31 mouse cellular contexts compared by ENCODE assay signal in the genomic region with DNA sequence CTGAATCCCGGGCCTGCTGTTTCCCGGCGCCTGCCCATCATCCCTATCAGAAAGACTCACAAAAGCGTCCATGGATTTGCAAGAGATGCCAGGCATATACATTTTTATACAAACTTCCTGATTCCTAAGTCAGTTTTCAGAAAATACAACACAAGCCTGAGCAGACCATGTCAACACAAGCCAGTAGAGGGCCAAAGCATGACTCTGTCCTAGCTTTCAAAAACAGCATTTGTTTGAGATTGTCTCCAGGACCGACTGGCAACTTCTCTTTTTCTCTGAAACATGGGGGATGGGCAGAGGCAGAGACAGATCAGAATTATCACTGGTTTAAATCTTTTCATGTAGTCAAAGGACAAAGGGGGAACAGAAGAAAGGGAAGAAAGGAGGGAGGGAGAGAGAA. TPM values are rescaled to one million over a fixed set of nuclear protein-coding genes. Genes with fewer than 3 reads are reported as not detected.
A peak's percentile ranks its signal among the peaks of the same experiment; 100 is the strongest.
DNase-seq lines count a peak whose midpoint lies in the region; ATAC-seq and TF ChIP-seq lines count a peak whose summit lies in the region.
"Had no signal": no experiment of that assay in that cellular context is flagged by ENCODE, and none has a peak within 500 bp of the region (broad histone marks: within the 10 kb centered on the region; RNA-seq: fewer than 3 reads in every experiment).

No protein-coding gene starts in this region.

- H3K27ac ChIP-seq in liver, postnatal 0 days (ENCODE audit: low read depth): no peak overlapping the region
- no peak overlapping the region for H3K27ac ChIP-seq in liver, embryonic 12.5 days
- H3K27ac ChIP-seq in CH12.LX (ENCODE audit: insufficient read depth, low read depth): peak overlapping the region; percentile 41; the same call in 1 of the 2 replicates
- H3K27ac ChIP-seq: forebrain, embryonic 13.5 days; heart, adult 2 months; hindbrain, embryonic 12.5 days; kidney, postnatal 0 days; left cerebral cortex, adult 2 months; limb, embryonic 13.5 days; midbrain, embryonic 15.5 days had no signal

- WGBS in liver, postnatal 0 days (ENCODE audit: insufficient replicate concordance): 64% methylated on average over 5 of the region's 5 CpGs
- 58% methylated on average over 5 of the region's 5 CpGs for WGBS in liver, embryonic 12.5 days (ENCODE audit: insufficient replicate concordance)

- H3K4me1 ChIP-seq in liver, postnatal 0 days (ENCODE audit: insufficient read depth): 0 out of 2 replicates have a peak, but pooled peaks cover 4% of the 10 kb centered on the region
- H3K4me1 ChIP-seq in liver, embryonic 12.5 days: no peaks in the 10 kb centered on the region
- peaks cover 19 to 65% of the 10 kb centered on the region in 2 experiments for H3K4me1 ChIP-seq in CH12.LX (ENCODE audit: control insufficient read depth in 1 of 2, insufficient read depth in 2 of 2)
- H3K4me1 ChIP-seq: forebrain, embryonic 13.5 days; hindbrain, embryonic 12.5 days; limb, embryonic 13.5 days; megakaryocyte, embryonic 14.5 days; midbrain, embryonic 15.5 days had no signal

- ATAC-seq in liver, postnatal 0 days: no peak
- ATAC-seq in liver, embryonic 12.5 days: no peak
- ATAC-seq in granulocyte monocyte progenitor cell, adult 5-6 weeks (replicated peaks; ENCODE audit: poor library complexity, severe bottlenecking): peak; percentile 60
- peak; percentile 69 for ATAC-seq in monocyte, adult 5-6 weeks (replicated peaks; ENCODE audit: insufficient number of reproducible peaks, low FRiP score, low TSS enrichment, poor library complexity, severe bottlenecking)
- ATAC-seq: forebrain, embryonic 13.5 days; intestine, embryonic 16.5 days; midbrain, embryonic 15.5 days had no signal

- peaks cover 60% of the 10 kb centered on the region for H3K79me2 ChIP-seq in CH12.LX (replicated peaks; ENCODE audit: control insufficient read depth, extremely low read depth, insufficient read depth, poor library complexity, severe bottlenecking)

- no peak for TF ChIP-seq POLR2A in CH12.LX (IDR thresholded peaks at IDR 0.05; ENCODE audit: low read depth, low read length)

- no peak overlapping the region for H3K4me2 ChIP-seq in liver, postnatal 0 days (ENCODE audit: low read depth, low read length)
- no peak overlapping the region for H3K4me2 ChIP-seq in liver, embryonic 12.5 days
- H3K4me2 ChIP-seq in CH12.LX (ENCODE audit: insufficient read depth, low read depth, poor library complexity, severe bottlenecking): peak overlapping the region; percentile 11; the same call in 1 of the 2 replicates
- H3K4me2 ChIP-seq: forebrain, embryonic 13.5 days; hindbrain, embryonic 12.5 days; limb, embryonic 13.5 days; liver, embryonic 11.5 days; midbrain, embryonic 15.5 days had no signal

- TF ChIP-seq EP300 in liver, postnatal 0 days (IDR thresholded peaks at IDR 0.05; ENCODE audit: low read depth): no peak
- TF ChIP-seq EP300 in CH12.LX (IDR thresholded peaks at IDR 0.05; ENCODE audit: low read length): no peak

- no peak overlapping the region for H3K4me3 ChIP-seq in liver, postnatal 0 days (ENCODE audit: low read depth, low read length)
- no peak overlapping the region for H3K4me3 ChIP-seq in liver, embryonic 12.5 days
- H3K4me3 ChIP-seq in CH12.LX (replicated peaks in 1 of 3; ENCODE audit: low read depth in 2 of 3, low read length in 2 of 3, poor library complexity in 1 of 3): no peak overlapping the region
- H3K4me3 ChIP-seq: forebrain, embryonic 13.5 days; heart, adult 2 months; hindbrain, embryonic 12.5 days; left cerebral cortex, adult 2 months; limb, embryonic 13.5 days; megakaryocyte, embryonic 14.5 days; midbrain, embryonic 15.5 days had no signal

- no peaks in the 10 kb centered on the region for H3K27me3 ChIP-seq in liver, postnatal 0 days (ENCODE audit: insufficient read depth, low read length)
- H3K27me3 ChIP-seq in liver, embryonic 12.5 days (replicated peaks): no peaks in the 10 kb centered on the region
- H3K27me3 ChIP-seq in CH12.LX (replicated peaks): no peaks in the 10 kb centered on the region
- H3K27me3 ChIP-seq: forebrain, embryonic 13.5 days; hindbrain, embryonic 12.5 days; limb, embryonic 13.5 days; midbrain, embryonic 15.5 days had no signal

- dilution Hi-C loops in CH12.LX (cut with MboI; ENCODE audit: extremely low pct_ligation_motif_present, extremely low pct_unique_long_range_greater_than_20kb, low sequenced_read_pairs): no loop called here

- in situ Hi-C loops in CH12.LX (cut with MboI; ENCODE audit: low pct_ligation_motif_present, low pct_unique_long_range_greater_than_20kb, low sequenced_read_pairs): no loop called here

- H3K36me3 ChIP-seq in liver, postnatal 0 days (replicated peaks; ENCODE audit: insufficient read depth, low read length): peaks cover 5% of the 10 kb centered on the region; the same call in 1 of the 2 replicates
- H3K36me3 ChIP-seq in liver, embryonic 12.5 days: no peaks in the 10 kb centered on the region
- peaks cover 50 to 66% of the 10 kb centered on the region in 2 experiments for H3K36me3 ChIP-seq in CH12.LX (replicated peaks in 1 of 2; ENCODE audit: control insufficient read depth in 1 of 2, insufficient read depth in 1 of 2, low read length in 1 of 2)
- H3K36me3 ChIP-seq: hindbrain, embryonic 12.5 days; limb, embryonic 13.5 days; midbrain, embryonic 15.5 days had no signal

- DNase-seq in liver, postnatal 0 days: no peak
- DNase-seq in CH12.LX (ENCODE audit: extremely low read depth): peak; percentile 79
- DNase-seq in Muller cell, postnatal 12 days (ENCODE audit: inconsistent ontology term): no peak
- no peak for DNase-seq in right cerebral cortex, adult 18-20 months
- no peak for DNase-seq in embryo, embryonic 10.5 days (ENCODE audit: low spot score)
- DNase-seq: adrenal gland, postnatal 25 days; cerebellum, adult 18-20 months; cerebellum, postnatal 14 days; gastrocnemius, postnatal 36 days; heart, adult 2 months; heart, postnatal 14 days; kidney, adult 8-10 months; lung, adult 18-20 months; lung, postnatal 10 days; spleen, adult 18-20 months; thymus, postnatal 4 days had no signal

- no peak overlapping the region for H3K9ac ChIP-seq in liver, postnatal 0 days (replicated peaks)
- no peak overlapping the region for H3K9ac ChIP-seq in liver, embryonic 12.5 days
- 0 out of 2 replicates have a peak overlapping the region, but pooled peaks have one; percentile 43 for H3K9ac ChIP-seq in CH12.LX (ENCODE audit: insufficient read depth, low read depth)
- H3K9ac ChIP-seq: forebrain, embryonic 13.5 days; hindbrain, embryonic 12.5 days; limb, embryonic 13.5 days; midbrain, embryonic 15.5 days had no signal

- no peaks in the 10 kb centered on the region for H3K9me3 ChIP-seq in liver, postnatal 0 days (ENCODE audit: low read length)
- no peaks in the 10 kb centered on the region for H3K9me3 ChIP-seq in liver, embryonic 12.5 days (replicated peaks)
- H3K9me3 ChIP-seq in CH12.LX (replicated peaks; ENCODE audit: low read length): peaks cover 2% of the 10 kb centered on the region
- H3K9me3 ChIP-seq: megakaryocyte, embryonic 14.5 days; midbrain, embryonic 15.5 days had no signal

- peak; percentile 20; the same call in 1 of the 2 replicates for TF ChIP-seq CTCF in liver, postnatal 0 days (IDR thresholded peaks at IDR 0.05; ENCODE audit: low read depth)
- TF ChIP-seq CTCF in CH12.LX (conservative IDR thresholded peaks at IDR 0.05 in 1 of 2, IDR thresholded peaks at IDR 0.05 in 1 of 2; ENCODE audit: low read depth in 2 of 2, low read length in 2 of 2): peak; percentile 21 to 40; a peak in 3 of 4 replicates

- TF ChIP-seq RAD21 in CH12.LX (IDR thresholded peaks at IDR 0.05; ENCODE audit: low read depth, low read length): peak; percentile 28

TF ChIP-seq in CH12.LX, 34 proteins besides CTCF, POLR2A, EP300 and RAD21:
- TF ChIP-seq PAX5 (IDR thresholded peaks at IDR 0.05; ENCODE audit: low read length) (no peak), SMC3 (IDR thresholded peaks at IDR 0.05; ENCODE audit: low read depth, low read length) (peak; percentile 37), CHD2 (IDR thresholded peaks at IDR 0.05; ENCODE audit: low read length) (peak; percentile 75)

RNA-seq across cellular contexts. Expression of gene Pik3r6, which starts 18.5 kb away (rescaled TPM):
- 2.4 and 2.5 TPM in 2 replicates for polyA plus RNA-seq in liver, postnatal 0 days (2015; fragmentation: Nextera tagmentation; extraction: Ambion mirVana)
- polyA plus RNA-seq in liver, embryonic 12.5 days (2016; fragmentation: Nextera tagmentation; extraction: Ambion mirVana): 1.4 and 1.8 TPM in 2 replicates
- total RNA-seq in CH12.LX (2012; rRNA removed) (88.4 and 102 TPM in 2 replicates), CH12.LX (2014; rRNA removed) (80.9 and 82.9 TPM in 2 replicates)
- polyA plus RNA-seq in CH12.LX (2012; ENCODE audit: insufficient read length, low read depth): 90.2 and 95.9 TPM in 2 replicates
- 5.7 and 7.8 TPM in 2 replicates for total RNA-seq in granulocyte monocyte progenitor cell, adult 5-6 weeks (2014; fragmentation: Nextera tagmentation)
- total RNA-seq in granulocyte monocyte progenitor cell, adult 5-6 weeks (2017): 9.7 and 16.4 TPM in 2 replicates
- 12.6 to 14.2 TPM (median 13.9 TPM) in 3 replicates for total RNA-seq in monocyte, adult 5-6 weeks (2017)

RNA-seq across cellular contexts. Expression of gene Mfsd6l, which starts 34.6 kb away (rescaled TPM):
- 0.12 TPM in 1 of 2 replicates, not detected in the other for polyA plus RNA-seq in liver, postnatal 0 days (2015; fragmentation: Nextera tagmentation; extraction: Ambion mirVana)
- not detected in 2 replicates for polyA plus RNA-seq in liver, embryonic 12.5 days (2016; fragmentation: Nextera tagmentation; extraction: Ambion mirVana)
- 4.1 and 4.2 TPM in 2 replicates for total RNA-seq in CH12.LX (2012; rRNA removed)
- total RNA-seq in CH12.LX (2014; rRNA removed): 4.0 and 5.1 TPM in 2 replicates
- 6.4 and 7.2 TPM in 2 replicates for polyA plus RNA-seq in CH12.LX (2012; ENCODE audit: insufficient read length, low read depth)
- total RNA-seq in granulocyte monocyte progenitor cell, adult 5-6 weeks (2014; fragmentation: Nextera tagmentation): 0.88 TPM in 1 of 2 replicates, not detected in the other
- 0.26 TPM in 1 of 2 replicates, not detected in the other for total RNA-seq in granulocyte monocyte progenitor cell, adult 5-6 weeks (2017)
- 0.11 to 1.2 TPM (median 0.48 TPM) in 3 replicates for total RNA-seq in monocyte, adult 5-6 weeks (2017)
- total RNA-seq: gastrocnemius, postnatal 36 days; heart, adult 2 months; layer of hippocampus, adult 18-20 months; left cerebral cortex, adult 2 months had no signal
- polyA plus RNA-seq: forebrain, embryonic 13.5 days; heart, embryonic 14.5 days; liver, embryonic 11.5 days; midbrain, embryonic 15.5 days; neural tube, embryonic 11.5 days had no signal

Comparison
In these comparisons a context has a peak if more than half of its experiments do, and no peak if none do; other contexts are left out.
1. ATAC-seq: peak in granulocyte monocyte progenitor cell, adult 5-6 weeks (single experiment) and monocyte, adult 5-6 weeks (single experiment); none in liver, postnatal 0 days (single experiment) and liver, embryonic 12.5 days (single experiment).